Mouse (Mus musculus) C2C12 (cell line): Measurements from ENCODE around the gene Zcchc4.

Experiments
- CEBPB ChIP-seq: IDR thresholded peaks from one replicate; pipeline ENCODE4 v1.6.1; 2011; ENCODE audit warnings: low read depth, mild to moderate bottlenecking, control low read depth, moderate library complexity
- CTCF ChIP-seq: IDR thresholded peaks from one replicate; pipeline ENCODE4 v1.5.1; 2011; ENCODE audit not compliant: control insufficient read depth, insufficient read depth, insufficient read length
- FOSL1 ChIP-seq: IDR thresholded peaks from one replicate; pipeline ENCODE4 v1.8.0; 2011; ENCODE audit warnings: mild to moderate bottlenecking, low read length; ENCODE audit not compliant: poor library complexity, insufficient read depth, severe bottlenecking
- MAX ChIP-seq: IDR thresholded peaks from one replicate; pipeline ENCODE4 v1.6.1; 2011; ENCODE audit warnings: mild to moderate bottlenecking, control low read depth
- MYOD1 ChIP-seq: IDR thresholded peaks from one replicate; pipeline ENCODE4 v1.6.1; 2011; ENCODE audit warnings: low read depth; ENCODE audit not compliant: control insufficient read depth, insufficient read length
- MYOG ChIP-seq: IDR thresholded peaks from one replicate; pipeline ENCODE4 v1.6.1; 2011; ENCODE audit not compliant: control insufficient read depth, insufficient read length; ENCODE audit errors: extremely low read depth
- USF1 ChIP-seq: IDR thresholded peaks from one replicate; pipeline ENCODE4 v1.6.1; 2011; ENCODE audit warnings: low read depth, mild to moderate bottlenecking, control low read depth, moderate library complexity

GRCm38 (mm10) chr5:52783957-52784356 is 8.7 kb downstream of the Zcchc4 start:
- TF ChIP-seq CTCF = no peak
- no peak for TF ChIP-seq MAX
- TF ChIP-seq USF1 = no peak
- TF ChIP-seq MYOD1 = no peak
- no peak for TF ChIP-seq FOSL1
- TF ChIP-seq MYOG = no peak
- no peak for TF ChIP-seq CEBPB
